Mouse (Mus musculus): ENCODE measurements around the gene Slc6a2.

Gene Slc6a2

DNA sequence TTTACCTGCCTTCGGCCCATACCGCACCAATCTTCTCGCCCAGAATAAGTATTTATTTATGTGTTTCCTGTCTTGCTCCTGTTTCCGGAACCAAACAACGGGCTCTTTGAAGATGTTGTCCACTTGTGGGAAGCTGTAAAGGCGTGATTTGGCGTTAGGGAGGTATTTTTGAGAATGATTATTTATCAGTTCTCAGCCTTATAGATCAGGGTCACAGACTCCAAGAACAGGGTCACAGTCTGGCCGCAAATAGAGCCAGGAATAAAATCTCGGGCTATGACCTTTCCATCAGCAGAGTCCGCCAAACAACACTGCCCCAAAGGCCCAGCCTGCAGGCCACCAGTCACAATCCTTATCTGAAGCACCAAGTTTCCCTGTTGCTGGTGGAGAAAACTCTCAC lies at the start of gene Slc6a2:
Gene Slc6a2 (plus strand): TSS at position 301 of the 400 bp plus-strand sequence.
- in situ Hi-C loops (cut with MboI, MseI) = no loop called here

DNA sequence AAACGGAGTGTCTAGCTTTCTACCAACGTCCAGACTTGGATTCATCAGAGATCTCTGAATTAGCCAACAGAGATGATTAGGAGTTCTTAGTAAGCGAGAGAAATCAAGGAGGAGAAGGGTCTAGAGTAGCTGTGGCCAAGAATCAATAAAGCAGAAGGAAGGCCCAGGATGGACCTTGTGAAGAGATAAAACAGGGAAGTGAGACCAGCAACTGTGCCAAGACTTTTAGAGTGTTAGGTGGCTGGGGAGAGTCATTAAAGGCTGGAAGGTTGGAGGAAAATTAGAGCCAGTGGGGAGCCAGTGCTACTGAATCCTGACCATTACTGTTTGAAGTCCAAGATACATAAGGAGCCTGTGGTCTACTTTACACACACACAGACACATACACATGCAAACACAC lies 48.4 kb upstream of the Slc6a2 start:
- in situ Hi-C loops (cut with MboI, MseI) = no loop called here

DNA sequence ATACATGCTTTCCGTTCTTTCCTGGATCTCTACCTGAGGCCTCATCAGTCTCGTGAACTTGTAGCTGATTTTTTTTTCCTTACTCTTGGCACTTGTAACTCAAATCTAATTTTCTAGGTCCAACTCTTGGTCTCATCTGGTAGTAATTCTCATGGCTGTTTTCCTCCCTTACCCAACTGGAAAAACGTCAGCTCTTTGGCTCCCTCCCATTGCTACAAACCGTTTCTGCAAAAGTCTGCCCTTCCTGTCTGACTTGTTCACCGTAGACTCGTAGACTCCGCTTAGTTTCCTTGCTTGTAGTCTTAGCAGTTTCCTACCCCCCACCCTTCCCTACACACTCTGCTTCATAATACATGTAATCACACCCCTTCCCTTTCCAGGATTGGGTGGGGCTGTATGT lies 46.5 kb upstream of the Slc6a2 start:
- in situ Hi-C loops (cut with MboI, MseI) = no loop called here

DNA sequence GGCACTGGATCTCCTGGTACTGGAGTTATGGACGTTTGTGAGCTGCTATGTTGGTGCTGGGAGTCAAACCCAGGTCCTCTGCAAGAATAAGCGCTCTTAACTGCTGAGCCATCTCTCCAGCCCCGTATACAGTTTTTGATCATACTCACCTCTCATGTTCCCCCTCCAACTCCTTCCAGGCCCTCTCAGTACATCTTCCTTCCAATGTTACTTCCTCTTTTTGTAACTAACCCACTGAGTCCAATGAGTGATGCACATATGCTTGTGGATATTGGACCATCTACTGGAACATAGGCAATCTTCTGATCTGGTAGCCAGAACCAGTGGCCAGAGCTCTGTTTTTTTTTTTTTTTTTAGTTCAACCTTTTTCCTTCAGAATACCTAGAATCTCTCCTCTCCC lies 43.8 kb upstream of the Slc6a2 start:
- in situ Hi-C loops (cut with MboI, MseI) = no loop called here

DNA sequence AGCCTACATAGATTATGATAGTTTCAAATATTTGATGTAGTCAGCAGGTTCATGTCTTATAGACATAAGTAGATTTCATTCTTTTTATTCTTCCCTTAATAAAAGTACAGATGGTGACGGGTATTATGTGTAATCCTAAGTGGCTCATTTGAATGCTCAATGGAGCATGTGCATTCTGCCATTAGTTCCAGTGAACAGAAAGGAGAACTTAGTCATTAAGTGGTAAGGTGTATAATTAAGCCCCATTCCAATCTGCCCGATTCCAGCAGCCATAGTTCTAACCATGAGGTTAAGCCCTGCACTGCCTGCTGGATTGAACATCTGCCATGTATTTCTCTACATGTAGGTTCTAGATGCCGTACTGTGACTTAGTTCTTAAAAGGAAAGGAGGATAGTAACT lies 38.1 kb upstream of the Slc6a2 start:
- in situ Hi-C loops (cut with MboI, MseI) = no loop called here

DNA sequence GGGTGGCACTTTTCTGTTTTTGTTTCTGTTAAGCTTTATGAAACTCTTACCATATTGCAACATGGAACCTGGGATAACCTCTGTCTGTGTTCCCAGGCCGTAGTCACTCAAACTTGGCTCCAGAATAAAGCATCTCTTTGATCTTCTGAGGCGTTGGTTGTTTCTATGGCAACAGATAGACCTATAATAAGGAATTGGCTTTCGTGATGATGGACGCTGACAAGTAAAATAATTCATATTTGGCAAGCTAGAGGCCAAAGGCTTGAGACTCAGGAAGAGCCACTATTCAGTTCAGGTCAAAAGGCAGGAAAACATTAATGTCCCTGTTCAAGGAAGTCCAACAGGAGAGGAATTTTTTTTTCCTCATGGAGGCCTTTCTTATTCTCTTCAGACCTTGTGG lies 30.9 kb upstream of the Slc6a2 start:
- in situ Hi-C loops (cut with MboI, MseI) = no loop called here

DNA sequence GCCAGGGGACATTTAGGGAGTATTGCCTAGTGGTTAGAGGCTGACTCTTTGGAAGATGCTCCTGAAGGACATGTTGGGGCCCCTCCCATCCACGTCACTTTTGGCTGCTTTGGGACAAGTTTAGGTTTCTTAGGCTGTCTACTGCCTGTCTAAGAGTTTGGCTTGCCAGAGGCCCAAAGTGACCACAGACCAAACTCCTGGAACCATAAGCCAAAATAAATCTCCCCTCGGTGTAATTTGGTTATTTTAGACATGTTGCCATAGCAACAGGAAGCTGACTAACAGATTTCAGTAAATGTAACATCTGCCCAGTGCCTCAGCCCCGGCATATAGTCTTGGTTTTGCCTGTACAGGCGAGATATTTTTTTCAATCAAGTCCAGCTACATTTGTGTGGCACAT lies 21.8 kb upstream of the Slc6a2 start:
- in situ Hi-C loops (cut with MboI, MseI) = no loop called here

DNA sequence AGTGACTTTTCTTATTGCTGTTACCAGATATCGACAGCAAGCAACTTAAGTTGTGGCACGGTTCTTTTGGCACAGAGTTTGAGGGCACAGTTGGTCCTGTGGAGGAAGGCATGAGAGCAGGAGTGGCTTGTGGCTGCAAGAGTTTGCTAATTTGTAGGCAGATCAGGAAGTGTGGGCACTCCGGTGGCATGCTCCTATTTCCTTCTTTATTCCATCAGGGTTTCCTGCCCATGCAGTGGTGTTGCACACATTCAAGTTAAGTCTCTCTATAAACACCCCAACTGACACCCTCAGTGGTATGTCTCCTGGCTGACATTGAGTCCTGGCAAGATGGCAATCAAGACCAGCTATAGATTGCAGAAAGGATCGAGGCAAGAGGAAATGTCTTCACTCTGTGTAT lies 10.8 kb upstream of the Slc6a2 start:
- in situ Hi-C loops (cut with MboI, MseI) = no loop called here

DNA sequence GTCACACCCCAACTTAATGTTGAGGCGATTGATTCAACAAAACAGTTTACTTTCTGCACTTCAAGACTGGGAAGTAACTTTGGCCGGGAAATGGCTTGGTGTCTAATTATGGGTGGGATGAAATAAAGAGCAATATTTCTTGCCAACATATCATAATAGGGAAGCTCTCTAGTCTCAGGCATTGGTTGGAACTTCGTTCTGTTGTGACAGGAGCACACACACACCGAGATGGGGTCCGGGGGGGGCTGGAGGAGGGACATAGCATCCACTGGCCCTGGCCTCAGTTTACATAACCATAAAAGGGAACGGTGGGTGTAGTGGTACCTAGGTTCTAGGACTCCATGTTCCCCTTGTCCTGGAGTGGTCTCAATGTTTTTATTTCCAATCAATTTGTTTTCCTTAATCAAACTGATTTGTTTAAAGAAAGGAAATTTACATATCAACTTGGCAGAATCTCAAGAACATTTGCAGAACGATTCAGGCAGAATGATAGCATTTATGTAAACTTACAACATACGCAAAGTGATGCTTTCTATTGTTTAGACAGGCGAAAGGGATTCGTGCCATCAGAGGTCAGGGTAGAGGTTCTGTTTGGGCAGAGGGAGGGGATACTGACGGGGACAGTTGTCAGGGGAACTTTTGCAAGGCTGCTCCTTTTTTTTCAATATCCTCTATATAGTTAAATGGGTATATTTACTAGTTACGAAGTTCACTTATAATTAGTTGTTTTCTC lies 9.1 kb upstream of the Slc6a2 start:
- in situ Hi-C loops (cut with MboI, MseI) = no loop called here

DNA sequence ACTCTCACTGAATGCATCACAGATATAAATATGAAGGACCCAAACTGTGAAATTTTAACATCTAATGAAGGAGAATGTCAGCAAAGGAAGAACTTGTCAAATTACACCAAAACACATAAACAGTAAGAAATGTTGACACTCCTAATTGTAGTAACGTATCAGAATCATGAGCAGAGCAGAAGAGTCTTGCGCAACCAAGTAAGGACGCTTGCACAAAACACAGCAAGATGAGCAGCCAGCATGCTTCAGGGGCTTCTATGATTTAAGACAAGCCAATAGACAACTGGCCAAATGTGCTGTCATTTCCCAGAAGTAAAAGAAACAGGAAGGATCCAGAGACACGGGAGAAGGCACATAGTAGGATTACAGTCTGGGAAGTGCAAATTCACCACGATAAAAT lies 5.8 kb upstream of the Slc6a2 start:
- in situ Hi-C loops (cut with MboI, MseI) = no loop called here

DNA sequence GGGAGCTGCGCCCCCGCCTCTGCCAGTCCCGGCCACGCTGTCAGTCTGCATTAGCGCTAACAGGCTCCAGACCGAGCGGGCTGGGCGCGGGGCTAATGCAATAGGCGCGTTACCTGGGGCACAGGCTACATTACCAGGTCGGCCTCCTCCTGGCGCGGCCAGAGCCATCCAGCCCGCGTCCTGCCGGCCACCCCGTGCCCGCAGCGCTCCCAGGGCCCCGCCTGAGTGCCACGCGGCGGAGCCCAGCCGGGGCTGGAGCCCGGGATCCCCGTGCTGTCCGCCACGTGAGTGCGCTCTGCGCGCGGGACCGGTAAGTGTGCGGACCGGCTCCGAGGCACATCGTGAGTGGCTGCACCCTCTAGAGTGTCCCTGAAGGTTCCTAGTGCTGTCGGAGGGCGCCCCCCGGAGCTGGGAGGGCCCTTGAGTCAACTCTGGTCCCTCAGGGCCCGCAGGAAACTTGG lies 602 bp downstream of the Slc6a2 start:
- in situ Hi-C loops (cut with MboI, MseI) = no loop called here

DNA sequence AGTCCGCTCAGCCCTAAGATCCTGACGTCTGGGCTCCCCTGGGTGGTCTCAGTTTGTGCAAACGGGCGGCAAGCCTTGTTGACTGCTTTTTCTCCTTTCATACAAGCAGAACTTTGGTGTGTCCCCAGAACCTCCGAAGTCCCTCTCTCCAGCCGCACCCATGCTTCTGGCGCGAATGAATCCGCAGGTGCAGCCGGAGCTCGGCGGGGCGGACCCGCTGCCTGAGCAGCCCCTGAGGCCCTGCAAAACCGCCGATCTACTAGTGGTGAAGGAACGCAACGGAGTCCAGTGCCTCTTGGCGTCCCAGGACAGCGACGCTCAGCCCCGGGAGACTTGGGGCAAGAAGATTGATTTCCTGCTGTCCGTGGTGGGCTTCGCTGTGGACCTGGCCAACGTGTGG lies 1.2 kb downstream of the Slc6a2 start:
- in situ Hi-C loops (cut with MboI, MseI) = no loop called here

DNA sequence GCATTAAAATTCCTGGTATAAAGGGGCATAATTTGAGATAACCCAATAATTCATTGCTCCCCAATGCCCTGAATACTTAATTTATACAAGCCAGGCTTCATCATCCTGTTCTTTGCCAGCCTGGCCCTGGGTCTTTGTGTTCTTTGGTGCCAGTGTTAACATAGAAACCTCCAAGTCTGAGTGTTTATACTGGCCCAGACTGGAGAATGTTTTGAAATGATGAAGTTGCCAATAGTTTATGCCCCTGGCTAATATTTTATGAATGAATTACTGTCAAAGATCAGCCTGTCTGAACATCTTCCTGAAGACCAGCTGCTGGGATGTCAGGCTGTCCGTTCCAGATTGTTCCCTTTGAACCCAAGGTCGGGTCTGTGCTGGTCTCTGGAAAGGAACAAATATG lies 4.7 kb downstream of the Slc6a2 start:
- in situ Hi-C loops (cut with MboI, MseI) = no loop called here

DNA sequence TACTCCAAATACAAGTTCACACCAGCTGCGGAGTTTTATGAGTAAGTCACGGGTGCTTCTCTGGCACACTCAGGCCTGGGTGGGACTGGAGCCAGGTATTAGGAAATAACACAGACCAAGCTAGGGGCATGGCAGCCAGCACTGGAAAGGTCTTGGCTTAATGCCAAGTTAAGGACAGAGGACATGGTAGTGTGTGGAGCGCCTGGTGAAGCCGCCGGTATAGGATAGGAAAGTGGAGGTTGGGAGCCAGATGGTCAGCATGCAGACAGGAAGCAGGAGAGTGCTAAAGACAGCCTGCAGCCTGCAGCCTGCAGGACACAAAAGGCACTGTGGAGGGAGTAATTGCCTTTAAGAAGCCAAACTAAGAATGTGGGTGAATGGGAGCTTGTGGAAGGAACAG lies 13.1 kb downstream of the Slc6a2 start:
- in situ Hi-C loops (cut with MboI, MseI) = no loop called here

DNA sequence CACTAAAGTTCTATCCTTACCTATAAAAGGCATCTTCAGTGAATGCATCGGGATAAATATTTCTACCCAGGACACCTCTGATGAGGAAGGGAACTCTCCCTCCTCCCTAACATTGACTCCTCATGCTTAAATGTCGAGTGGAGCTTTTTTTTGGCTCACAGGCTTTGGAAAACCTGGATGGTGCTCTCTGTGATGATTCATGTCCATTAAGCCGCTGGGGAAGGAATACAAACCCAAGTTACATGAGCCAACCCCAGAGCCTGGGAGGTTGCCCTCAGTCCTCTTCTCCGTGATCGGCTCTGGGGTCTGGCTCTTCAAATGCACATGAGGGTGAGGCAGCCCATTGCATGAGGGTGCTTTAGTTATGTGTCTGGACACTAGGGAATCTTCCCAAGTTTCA lies 16.8 kb downstream of the Slc6a2 start:
- in situ Hi-C loops (cut with MboI, MseI) = no loop called here

DNA sequence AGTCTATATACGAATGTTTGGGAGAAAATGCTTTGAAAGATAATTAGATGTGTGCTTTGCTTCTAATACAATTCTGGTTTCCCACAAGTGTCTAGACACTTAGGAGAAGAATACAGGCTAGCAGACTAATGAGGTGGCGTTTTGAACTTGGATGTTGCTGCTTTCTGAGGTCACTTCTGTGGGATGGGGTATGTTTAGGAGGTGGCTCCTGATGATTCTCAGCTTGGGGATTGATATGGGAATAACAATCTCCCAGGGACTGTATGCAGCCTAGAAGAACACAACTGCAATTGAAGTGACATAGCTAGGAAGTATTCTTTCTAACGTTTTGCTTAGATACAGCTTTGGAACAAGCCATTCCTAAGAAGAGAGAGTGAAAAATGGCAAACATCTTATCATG lies 22.6 kb downstream of the Slc6a2 start:
- in situ Hi-C loops (cut with MboI, MseI) = no loop called here

DNA sequence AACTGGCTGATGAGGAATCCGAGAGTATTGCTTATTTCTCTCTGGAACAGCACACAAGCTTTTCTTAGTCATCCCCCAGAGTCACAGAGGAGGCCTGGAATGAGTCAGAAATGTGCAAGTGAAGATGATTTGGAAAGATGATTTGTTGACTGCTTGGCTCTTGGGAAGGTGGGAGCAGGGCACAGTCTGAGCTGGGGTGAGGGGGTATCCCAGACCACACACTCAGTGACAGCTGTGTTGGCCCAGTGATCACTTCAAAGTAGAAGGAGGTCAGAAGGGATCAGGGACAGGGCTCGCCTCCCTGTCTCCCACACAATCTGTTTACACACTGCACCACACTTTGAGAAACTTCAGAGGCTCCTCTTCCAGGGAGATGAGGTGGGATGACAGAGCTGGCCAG lies 24.5 kb downstream of the Slc6a2 start:
- in situ Hi-C loops (cut with MboI, MseI) = no loop called here

DNA sequence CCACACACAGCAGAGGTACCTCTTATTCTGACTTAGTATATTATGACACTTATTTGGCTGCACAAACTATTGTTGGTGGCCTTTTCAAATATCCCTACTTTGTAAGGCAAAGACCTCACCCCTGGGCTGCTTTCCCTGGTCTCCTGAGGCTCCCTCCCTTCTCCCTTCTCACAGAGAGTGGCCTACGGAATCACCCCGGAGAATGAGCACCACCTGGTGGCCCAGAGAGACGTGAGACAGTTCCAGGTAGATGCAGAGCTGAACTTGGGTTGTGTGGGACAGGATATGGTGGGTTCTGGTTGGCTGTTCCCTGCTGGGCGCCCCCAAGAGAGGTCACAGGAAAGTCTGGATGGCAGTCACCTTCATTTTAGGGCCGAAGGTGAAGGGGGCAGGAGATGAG lies 37.0 kb downstream of the Slc6a2 start:
- in situ Hi-C loops (cut with MboI, MseI) = no loop called here

DNA sequence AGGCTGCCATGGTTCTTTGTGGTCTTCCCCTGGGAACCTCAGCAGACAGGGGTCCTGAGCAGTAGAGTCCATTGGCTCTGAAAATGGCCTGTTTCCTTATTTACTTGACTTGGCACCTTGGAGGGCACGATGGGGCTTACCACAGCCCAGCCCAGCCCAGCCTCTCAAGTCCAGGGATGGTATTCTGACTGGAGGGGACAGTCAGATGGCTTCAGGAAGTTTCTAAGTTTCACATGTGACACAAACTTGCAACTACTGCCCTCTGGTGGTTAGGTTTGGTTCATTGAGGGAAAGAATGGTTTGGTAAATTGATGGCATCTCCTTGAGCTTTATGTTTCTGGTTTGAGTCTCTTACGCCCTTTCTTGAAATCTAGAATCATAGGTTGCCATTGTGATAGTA lies 38.7 kb downstream of the Slc6a2 start:
- in situ Hi-C loops (cut with MboI, MseI) = no loop called here

DNA sequence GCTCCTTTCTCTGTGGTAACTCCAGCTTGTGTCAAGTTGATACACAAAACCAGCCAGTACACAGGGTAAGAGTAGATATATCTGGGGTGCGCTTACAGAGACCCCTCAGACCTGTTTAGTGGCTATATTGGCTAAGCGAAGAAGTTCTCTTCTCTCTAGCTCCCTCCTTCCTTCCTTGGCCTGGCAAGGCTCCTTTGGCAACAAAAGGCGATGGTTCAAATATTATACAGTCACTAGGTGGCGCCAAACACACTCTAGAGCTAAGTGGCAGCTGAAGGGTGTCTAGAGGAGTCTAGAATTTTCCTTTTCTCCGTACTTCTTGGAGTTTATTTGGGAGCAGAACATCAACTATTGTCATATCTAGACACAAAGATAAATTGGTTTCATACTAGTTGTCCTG lies 50.4 kb downstream of the Slc6a2 start:
- in situ Hi-C loops (cut with MboI, MseI) = no loop called here

DNA sequence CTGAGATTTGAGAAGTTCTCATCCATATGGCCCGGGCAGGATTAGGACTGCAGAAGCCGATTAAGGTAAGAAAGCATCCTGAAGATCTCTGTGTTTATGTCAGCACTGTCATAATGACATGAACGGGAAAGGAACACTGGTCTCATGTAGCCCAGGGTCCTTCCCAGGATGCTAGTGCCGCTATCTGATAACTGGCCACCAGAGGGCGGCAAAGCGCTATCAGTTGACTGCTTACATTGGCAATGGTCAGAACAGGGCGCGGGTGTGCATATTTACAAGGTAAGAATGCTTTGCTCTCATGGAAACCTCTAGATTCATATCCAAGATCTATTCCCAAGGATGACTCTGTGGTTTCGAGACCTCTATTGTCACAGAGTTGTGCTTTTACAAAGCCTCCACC lies 51.6 kb downstream of the Slc6a2 start:
- in situ Hi-C loops (cut with MboI, MseI) = no loop called here

DNA sequence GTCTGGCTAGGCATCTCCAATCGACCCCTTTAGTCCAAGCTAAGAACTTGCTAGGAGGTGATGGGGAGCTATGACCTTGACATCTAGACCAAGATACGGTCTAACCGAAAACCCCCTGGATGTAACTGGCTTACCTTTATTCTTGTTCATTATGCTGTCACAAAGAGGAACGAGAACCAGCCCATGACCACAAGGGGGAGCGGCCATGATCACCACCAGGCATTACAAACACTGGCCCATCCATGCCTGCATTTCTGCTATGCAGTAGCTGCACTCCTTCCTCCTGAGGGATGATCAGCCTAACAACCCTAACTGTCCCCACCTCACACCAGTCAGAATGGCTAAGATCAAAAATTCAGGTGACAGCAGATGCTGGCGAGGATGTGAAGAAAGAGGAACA lies 52.3 kb downstream of the Slc6a2 start:
- in situ Hi-C loops (cut with MboI, MseI) = no loop called here

DNA sequence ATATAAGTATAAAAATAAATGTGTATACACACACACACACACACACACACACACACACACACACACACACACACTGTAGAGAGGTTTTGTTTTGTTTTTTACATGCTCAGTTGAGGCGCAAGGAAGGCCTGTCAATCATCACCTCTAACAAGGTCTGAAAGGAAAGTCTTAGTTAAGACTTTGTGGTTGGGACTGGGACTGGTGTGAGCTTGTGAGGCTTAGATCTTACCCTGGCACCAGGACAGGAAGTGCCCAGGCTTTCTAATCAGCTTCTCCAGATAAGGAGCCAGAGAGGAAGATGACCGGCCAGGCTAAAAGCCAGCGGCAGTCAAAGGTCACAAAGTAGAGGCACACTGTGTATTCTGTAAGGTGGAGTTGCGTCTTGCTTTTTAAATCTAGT lies 54.4 kb downstream of the Slc6a2 start:
- in situ Hi-C loops (cut with MboI, MseI) = no loop called here

DNA sequence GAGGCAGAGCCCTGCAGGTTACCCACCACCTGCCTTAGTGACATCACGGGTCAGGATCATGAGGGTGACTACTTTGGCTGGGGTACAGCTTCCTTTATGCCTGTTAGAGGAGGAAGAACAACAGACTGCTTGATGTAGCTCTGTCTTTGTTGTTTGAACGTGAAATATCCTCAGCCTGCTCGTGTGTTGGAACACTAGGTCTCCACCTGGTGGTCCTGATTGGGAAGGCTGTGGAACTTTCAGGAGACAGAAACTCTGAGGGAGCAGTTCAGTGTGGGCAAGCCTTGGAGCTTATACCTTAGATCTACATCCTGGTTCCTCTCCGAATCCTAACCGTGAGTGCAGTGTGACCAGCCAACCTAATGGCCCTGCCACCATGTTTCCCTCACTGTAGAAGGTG lies 61.9 kb downstream of the Slc6a2 start:
- in situ Hi-C loops (cut with MboI, MseI) = no loop called here
